In genomic region chr8:125619336-125619906, GRCm38 (mm10) we compare ENCODE assay signal across 8 mouse cellular contexts. TPM values are rescaled to one million over a fixed set of nuclear protein-coding genes. Genes with fewer than 3 reads are reported as not detected.
DNase-seq lines count a peak whose midpoint lies in the region; ATAC-seq and TF ChIP-seq lines count a peak whose summit lies in the region.

No protein-coding gene starts in this region.

- no peaks in the 10 kb centered on the region for H3K27me3 ChIP-seq in limb, embryonic 14.5 days (ENCODE audit: control insufficient read depth, insufficient read depth, low read length)
- H3K27me3 ChIP-seq in neural tube, embryonic 11.5 days (ENCODE audit: control insufficient read depth, insufficient read depth, low read length) = no peaks in the 10 kb centered on the region

- no peak overlapping the region for H3K4me3 ChIP-seq in limb, embryonic 14.5 days (replicated peaks; ENCODE audit: low read length)
- no peak overlapping the region for H3K4me3 ChIP-seq in neural tube, embryonic 11.5 days (ENCODE audit: low read depth, low read length)

- no peak overlapping the region for H3K4me2 ChIP-seq in limb, embryonic 14.5 days (replicated peaks; ENCODE audit: low read depth, low read length, severe bottlenecking)
- no peak overlapping the region for H3K4me2 ChIP-seq in neural tube, embryonic 11.5 days (ENCODE audit: low read depth)

- H3K9me3 ChIP-seq in limb, embryonic 14.5 days (ENCODE audit: control insufficient read depth, low read length) = no peaks in the 10 kb centered on the region
- H3K9me3 ChIP-seq in neural tube, embryonic 11.5 days (ENCODE audit: control insufficient read depth, low read length) = no peaks in the 10 kb centered on the region

- peak; percentile 69 to 73 for ATAC-seq in hematopoietic stem cell, adult 5-6 weeks (replicated peaks in 1 of 2; ENCODE audit: insufficient read depth in 1 of 2, low FRiP score in 2 of 2, low TSS enrichment in 1 of 2, low read depth in 1 of 2, poor library complexity in 2 of 2, severe bottlenecking in 2 of 2)
- 0 out of 2 replicates have a peak, but pooled peaks have one; percentile 53 for ATAC-seq in limb, embryonic 14.5 days (ENCODE audit: low FRiP score, low read depth)
- no peak for ATAC-seq in neural tube, embryonic 11.5 days (ENCODE audit: insufficient read depth, low FRiP score, low TSS enrichment)

- TF ChIP-seq POLR2A in limb, embryonic 14.5 days (IDR thresholded peaks at IDR 0.05; ENCODE audit: borderline replicate concordance, extremely low read depth, insufficient read depth, insufficient read length) = no peak

- no peak overlapping the region for H3K9ac ChIP-seq in limb, embryonic 14.5 days (ENCODE audit: low read depth, low read length, severe bottlenecking)
- no peak overlapping the region for H3K9ac ChIP-seq in neural tube, embryonic 11.5 days (ENCODE audit: low read length)

- WGBS in limb, embryonic 14.5 days = 43% methylated on average over 12 of the region's 12 CpGs
- 53% methylated on average over 12 of the region's 12 CpGs for WGBS in neural tube, embryonic 11.5 days

- no peaks in the 10 kb centered on the region for H3K36me3 ChIP-seq in limb, embryonic 14.5 days (ENCODE audit: control insufficient read depth, insufficient read depth, low read length)
- H3K36me3 ChIP-seq in neural tube, embryonic 11.5 days (ENCODE audit: control insufficient read depth, insufficient read depth, low read length) = no peaks in the 10 kb centered on the region

- peak; percentile 48 for DNase-seq in embryo, embryonic 10 days (ENCODE audit: low spot score)
- no peak for DNase-seq in embryo, embryonic 9.5 days (ENCODE audit: extremely low spot score)
- peak; percentile 95 for DNase-seq in MN1 (ENCODE audit: low spot score)
- DNase-seq in cerebellum, postnatal 10 days = peak; percentile 40 to 53
- DNase-seq in limb, embryonic 14.5 days (ENCODE audit: low spot score) = peak; percentile 32
- peak; percentile 47 for DNase-seq in neural tube, embryonic 11.5 days (ENCODE audit: low spot score)
- peak; percentile 73 for DNase-seq in thymus, postnatal 4 days

- peaks cover 20% of the 10 kb centered on the region for H3K4me1 ChIP-seq in limb, embryonic 14.5 days (ENCODE audit: control insufficient read depth, insufficient read depth, low read length)
- H3K4me1 ChIP-seq in neural tube, embryonic 11.5 days (ENCODE audit: control insufficient read depth, insufficient read depth, low read length) = no peaks in the 10 kb centered on the region; the same call in 1 of the 2 replicates

- no peak overlapping the region for H3K27ac ChIP-seq in limb, embryonic 14.5 days (replicated peaks; ENCODE audit: low read depth, low read length)
- H3K27ac ChIP-seq in neural tube, embryonic 11.5 days (ENCODE audit: low read depth, low read length) = no peak overlapping the region

RNA-seq across cellular contexts. Expression of gene Sipa1l2, which starts 49.8 kb away (rescaled TPM):
- total RNA-seq in hematopoietic stem cell, adult 5-6 weeks (2017) = 0.94 and 2.4 TPM in 2 replicates
- polyA plus RNA-seq in limb, embryonic 14.5 days (2012; rRNA removed) = 21.6 and 24.8 TPM in 2 replicates
- polyA plus RNA-seq in limb, embryonic 14.5 days (2014; fragmentation: Nextera tagmentation; extraction: Ambion mirVana) = 11.6 and 12.4 TPM in 2 replicates
- polyA plus RNA-seq in neural tube, embryonic 11.5 days (2014; fragmentation: Nextera tagmentation; extraction: Ambion mirVana) = 11.6 TPM in 2 replicates

RNA-seq across cellular contexts. Expression of gene Map10, which starts 50.2 kb away (rescaled TPM):
- total RNA-seq in hematopoietic stem cell, adult 5-6 weeks (2017) = 1.0 and 1.8 TPM in 2 replicates
- 3.4 and 3.6 TPM in 2 replicates for polyA plus RNA-seq in limb, embryonic 14.5 days (2012; rRNA removed)
- polyA plus RNA-seq in limb, embryonic 14.5 days (2014; fragmentation: Nextera tagmentation; extraction: Ambion mirVana) = 6.0 and 8.6 TPM in 2 replicates
- polyA plus RNA-seq in neural tube, embryonic 11.5 days (2014; fragmentation: Nextera tagmentation; extraction: Ambion mirVana) = 10.2 TPM in 2 replicates
